Mouse (Mus musculus) kidney, embryonic 15.5 days (tissue): ENCODE measurements around the gene Pim2. TPM values are rescaled to one million over a fixed set of nuclear protein-coding genes. Genes with fewer than 3 reads are reported as not detected.
"Not testable (repeated sequence)": the region's sequence is repeated elsewhere in the genome, so short reads cannot be mapped to it uniquely, and the experiment has no call there.

Source experiments
- ATAC-seq: fragments of 200-750 bp; cut with Nextera tagmentation; replicated peaks from 2 replicates; pipeline ENCODE4 v1.8.0; 2017; ENCODE audit warnings: moderate TSS enrichment; ENCODE audit not compliant: low FRiP score
- H3K27ac ChIP-seq: fragments of 300-500 bp; sonication (generic); 2 replicates; pipeline ENCODE4 v1.5.1; 2015; ENCODE audit warnings: mild to moderate bottlenecking, inconsistent platforms
- H3K27me3 ChIP-seq: fragments of 300-500 bp; sonication (generic); 2 replicates; pipeline ENCODE4 v1.6.1; 2015; ENCODE audit warnings: inconsistent platforms
- H3K36me3 ChIP-seq: fragments of 300-500 bp; sonication (generic); 2 replicates; pipeline ENCODE4 v1.6.1; 2015; ENCODE audit warnings: inconsistent platforms
- H3K4me1 ChIP-seq: fragments of 300-500 bp; sonication (generic); 2 replicates; pipeline ENCODE4 v1.6.1; 2015; ENCODE audit warnings: inconsistent platforms
- H3K4me2 ChIP-seq: fragments of 300-500 bp; sonication (generic); 2 replicates; pipeline ENCODE4 v1.6.1; 2015; ENCODE audit warnings: moderate library complexity, mild to moderate bottlenecking, inconsistent platforms
- H3K4me3 ChIP-seq: fragments of 300-500 bp; sonication (generic); replicated peaks from 2 replicates; pipeline ENCODE4 v1.5.1; 2015; ENCODE audit warnings: mild to moderate bottlenecking, inconsistent platforms
- H3K9ac ChIP-seq: fragments of 300-500 bp; sonication (generic); 2 replicates; pipeline ENCODE4 v1.6.1; 2015; ENCODE audit warnings: mild to moderate bottlenecking, inconsistent platforms
- H3K9me3 ChIP-seq: fragments of 300-500 bp; sonication (generic); replicated peaks from 2 replicates; pipeline ENCODE4 v1.6.1; 2016; ENCODE audit warnings: inconsistent platforms
- WGBS: fragments of 180-500 bp; shearing (Covaris S2); methylation state at CpG from one replicate; pipeline ENCODE4 v1.1.7; 2015; ENCODE audit warnings: mixed read lengths; 5-methylcytosine and 5-hydroxymethylcytosine counted together
- polyA plus RNA-seq: library from polyadenylated mRNA; unstranded; fragments of >200 nt; fragmentation: Nextera tagmentation; extraction: Ambion mirVana; gene quantifications from 2 replicates; pipeline ENCODE4 v1.2.1, GENCODE M21; 2015

Gene Pim2
- polyA plus RNA-seq, 1 experiment from 2014 or later = 10.8 TPM

- ATAC-seq = no peak
- Histone ChIP-seq H3K36me3 (peaks cover 27% of the 10 kb centered on the region), H3K4me3 (no peak overlapping the region), H3K4me1 (no peaks in the 10 kb centered on the region), H3K4me2 (no peak overlapping the region), H3K27ac (no peak overlapping the region), H3K9me3 (no peaks in the 10 kb centered on the region), H3K9ac (no peak overlapping the region), H3K27me3 (no peaks in the 10 kb centered on the region)
- WGBS = 83% methylated on average over 1 of the region's 1 CpGs
Observed at GRCm38 (mm10) chrX:7867141-7867540, 10.9 kb upstream of the Pim2 start.

- WGBS = 70% methylated on average over 2 of the region's 2 CpGs
- H3K9ac ChIP-seq = no peak overlapping the region
- H3K4me2 ChIP-seq = no peak overlapping the region
- H3K36me3 ChIP-seq = peaks cover 39% of the 10 kb centered on the region
- H3K27me3 ChIP-seq = no peaks in the 10 kb centered on the region
- H3K9me3 ChIP-seq = no peaks in the 10 kb centered on the region
- no peak for ATAC-seq
- no peak overlapping the region for H3K27ac ChIP-seq
- H3K4me3 ChIP-seq = no peak overlapping the region
- no peaks in the 10 kb centered on the region for H3K4me1 ChIP-seq
Observed at GRCm38 (mm10) chrX:7868506-7868905, 9.6 kb upstream of the Pim2 start.

- WGBS = 45% methylated on average over 3 of the region's 3 CpGs
- ATAC-seq = no peak
Observed at GRCm38 (mm10) chrX:7869826-7870225, 8.2 kb upstream of the Pim2 start.

GRCm38 (mm10) chrX:7878495-7878894 lies 433 bp downstream of the Pim2 start:
- H3K4me2 ChIP-seq = peak overlapping the region; percentile 85
- H3K27me3 ChIP-seq = no peaks in the 10 kb centered on the region
- no peaks in the 10 kb centered on the region for H3K9me3 ChIP-seq
- WGBS = 18% methylated on average over 21 of the region's 21 CpGs
- H3K27ac ChIP-seq = no peak overlapping the region
- peaks cover 12% of the 10 kb centered on the region; the same call in 1 of the 2 replicates for H3K36me3 ChIP-seq
- peak overlapping the region; percentile 51 for H3K4me3 ChIP-seq
- peaks cover 11% of the 10 kb centered on the region; the same call in 1 of the 2 replicates for H3K4me1 ChIP-seq
- peak overlapping the region; percentile 49; the same call in 1 of the 2 replicates for H3K9ac ChIP-seq
- peak; percentile 41 for ATAC-seq

More at GRCm38 (mm10) chrX:7869826-7870225, 8.2 kb upstream of the Pim2 start:
- H3K9me3 ChIP-seq = no peaks in the 10 kb centered on the region
- H3K36me3 ChIP-seq = peaks cover 52% of the 10 kb centered on the region
- no peak overlapping the region for H3K9ac ChIP-seq
- no peak overlapping the region for H3K4me3 ChIP-seq
- no peaks in the 10 kb centered on the region for H3K4me1 ChIP-seq
- H3K27ac ChIP-seq = no peak overlapping the region
- no peaks in the 10 kb centered on the region for H3K27me3 ChIP-seq
- no peak overlapping the region for H3K4me2 ChIP-seq

GRCm38 (mm10) chrX:7879819-7880218 lies 1.8 kb downstream of the Pim2 start:
- Histone ChIP-seq H3K4me1 (peaks cover 14% of the 10 kb centered on the region; the same call in 1 of the 2 replicates), H3K9me3 (no peaks in the 10 kb centered on the region), H3K4me3 (peak overlapping the region; percentile 14; the same call in 1 of the 2 replicates), H3K36me3 (no peaks in the 10 kb centered on the region), H3K9ac (no peak overlapping the region), H3K27ac (no peak overlapping the region), H3K27me3 (no peaks in the 10 kb centered on the region), H3K4me2 (peak overlapping the region; percentile 85)
- WGBS = 16% methylated on average over 11 of the region's 11 CpGs
- ATAC-seq = peak; percentile 34; the same call in 1 of the 2 replicates

- H3K4me1 ChIP-seq = peaks cover 12% of the 10 kb centered on the region; the same call in 1 of the 2 replicates
- H3K36me3 ChIP-seq = peaks cover 11% of the 10 kb centered on the region; the same call in 1 of the 2 replicates
- H3K9me3 ChIP-seq = no peaks in the 10 kb centered on the region
- H3K27me3 ChIP-seq = no peaks in the 10 kb centered on the region
- H3K4me2 ChIP-seq = peak within 1 kb of the TSS; percentile 58
- H3K4me3 ChIP-seq = peak within 1 kb of the TSS; percentile 63
- H3K27ac ChIP-seq = peak within 1 kb of the TSS; percentile 90
- WGBS = 14% methylated on average over 49 of the region's 49 CpGs
- peak; percentile 95 for ATAC-seq
- H3K9ac ChIP-seq = peak within 1 kb of the TSS; percentile 38; the same call in 1 of the 2 replicates
Observed at GRCm38 (mm10) chrX:7883841-7884567, 5.9 kb downstream of the Pim2 start, which contains the start of gene Slc35a2. TSS of gene Slc35a2 (plus strand) at chrX:7884028.

- H3K4me1 ChIP-seq = 0 out of 2 replicates have a peak, but pooled peaks cover 9% of the 10 kb centered on the region
- H3K9me3 ChIP-seq = no peaks in the 10 kb centered on the region
- H3K27me3 ChIP-seq = no peaks in the 10 kb centered on the region
- 32% methylated on average over 13 of the region's 13 CpGs for WGBS
- peak overlapping the region; percentile 88; the same call in 1 of the 2 replicates for H3K27ac ChIP-seq
- peak overlapping the region; percentile 58 for H3K4me2 ChIP-seq
- peaks cover 26% of the 10 kb centered on the region for H3K36me3 ChIP-seq
- no peak for ATAC-seq
- H3K9ac ChIP-seq = peak overlapping the region; percentile 50
- peak overlapping the region; percentile 67 for H3K4me3 ChIP-seq
Observed at GRCm38 (mm10) chrX:7898211-7898610, 20.1 kb downstream of the Pim2 start.

GRCm38 (mm10) chrX:7898880-7899874 lies 21.1 kb downstream of the Pim2 start, which contains the start of the genes Pqbp1 and Timm17b:
TSS of gene Pqbp1 (minus strand) at chrX:7899269.
TSS of gene Timm17b (plus strand) at chrX:7899357.
- Histone ChIP-seq H3K9me3 (no peaks in the 10 kb centered on the region), H3K9ac (peak within 1 kb of the TSS; percentile 50), H3K4me3 (peak within 1 kb of the TSS; percentile 67), H3K36me3 (peaks cover 27% of the 10 kb centered on the region), H3K4me2 (peak within 1 kb of the TSS; percentile 58), H3K27me3 (no peaks in the 10 kb centered on the region), H3K27ac (peak within 1 kb of the TSS; percentile 88), H3K4me1 (0 out of 2 replicates have a peak, but pooled peaks cover 9% of the 10 kb centered on the region)
- ATAC-seq = peak; percentile 99
- 21% methylated on average over 62 of the region's 62 CpGs for WGBS

- Histone ChIP-seq H3K9ac (no peak overlapping the region), H3K27ac (no peak overlapping the region), H3K4me2 (no peak overlapping the region), H3K4me1 (0 out of 2 replicates have a peak, but pooled peaks cover 3% of the 10 kb centered on the region), H3K9me3 (no peaks in the 10 kb centered on the region), H3K36me3 (peaks cover 27% of the 10 kb centered on the region), H3K4me3 (no peak overlapping the region), H3K27me3 (no peaks in the 10 kb centered on the region)
- ATAC-seq = no peak
- WGBS = 94% methylated on average over 5 of the region's 5 CpGs
Observed at GRCm38 (mm10) chrX:7904441-7904840, 26.4 kb downstream of the Pim2 start.

GRCm38 (mm10) chrX:7907735-7908134 lies 29.7 kb downstream of the Pim2 start, which contains the start of gene Gm10491:
TSS of gene Gm10491 (minus strand) at chrX:7907835.
- whole genome bisulfite sequencing = 85% methylated on average over 5 of the region's 5 CpGs
- H3K4me2 ChIP-seq = no peak within 1 kb of the TSS
- ATAC-seq = no peak

GRCm38 (mm10) chrX:7909242-7909641 lies 31.2 kb downstream of the Pim2 start, which contains the start of gene Gm10490:
TSS of gene Gm10490 (plus strand) at chrX:7909542.
- 91% methylated on average over 4 of the region's 4 CpGs for WGBS

More at GRCm38 (mm10) chrX:7907735-7908134, 29.7 kb downstream of the Pim2 start, which contains the start of gene Gm10491:
- H3K4me3 ChIP-seq = no peak within 1 kb of the TSS
- no peaks in the 10 kb centered on the region for H3K4me1 ChIP-seq
- no peaks in the 10 kb centered on the region for H3K9me3 ChIP-seq
- no peak within 1 kb of the TSS for H3K9ac ChIP-seq
- no peaks in the 10 kb centered on the region for H3K27me3 ChIP-seq
- H3K36me3 ChIP-seq = peaks cover 27% of the 10 kb centered on the region
- no peak within 1 kb of the TSS for H3K27ac ChIP-seq

More at GRCm38 (mm10) chrX:7909242-7909641, 31.2 kb downstream of the Pim2 start, which contains the start of gene Gm10490:
- H3K4me1 ChIP-seq, H3K4me2 ChIP-seq, H3K4me3 ChIP-seq, ATAC-seq, H3K9me3 ChIP-seq, H3K27me3 ChIP-seq, H3K27ac ChIP-seq, H3K9ac ChIP-seq: not testable (repeated sequence)
- H3K36me3 ChIP-seq = peaks cover 19% of the 10 kb centered on the region
